Mouse (Mus musculus): ENCODE results near the gene Frem1.

DNA sequence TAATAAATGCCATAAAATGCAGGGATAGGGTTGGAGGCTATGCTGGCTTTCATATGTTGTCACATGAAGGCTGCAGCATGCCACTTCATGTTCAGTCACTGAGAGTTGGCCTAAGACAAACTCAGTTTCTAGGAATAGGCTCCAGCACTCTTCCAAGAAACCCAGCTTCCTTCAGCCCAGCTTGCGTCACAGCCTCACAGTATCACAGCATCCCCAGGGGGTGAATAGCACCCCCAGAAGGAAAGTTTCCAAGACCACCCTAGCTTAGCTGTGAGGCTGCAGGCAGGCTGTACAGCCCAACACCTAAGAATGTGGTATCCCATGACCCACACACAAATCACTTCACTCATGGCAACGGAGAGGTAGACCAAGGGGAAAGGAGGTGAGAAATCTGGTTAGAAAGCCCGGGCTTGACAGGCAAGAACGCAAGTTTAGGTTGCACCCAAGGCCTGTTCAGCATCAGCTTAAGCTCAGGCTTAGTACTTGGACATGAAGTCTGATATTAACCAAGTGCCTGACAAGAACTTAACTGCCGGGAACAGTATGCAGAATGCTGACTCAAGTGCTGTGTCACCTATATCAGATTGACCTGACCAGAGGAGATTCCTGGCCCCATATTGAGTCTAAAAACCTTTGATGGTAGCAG lies 1.9 kb downstream of the Frem1 start:
- TF ChIP-seq CTCF (conservative IDR thresholded peaks at IDR 0.05; ENCODE audit: low read length): no peak
- TF ChIP-seq POU5F1 (IDR thresholded peaks at IDR 0.05; ENCODE audit: borderline replicate concordance, low read length): no peak

All from E14TG2a.4 (cell line).